Mouse (Mus musculus) C2C12 (cell line): ENCODE measurements at regions not wholly inside any gene's neighbourhood (a gene's known extent, or its start where the extent isn't known, plus 50 kb on each side); places are given as distances from the start of the nearest gene placed in this dataset.

Source experiments
- CTCF ChIP-seq: IDR thresholded peaks from one replicate; pipeline ENCODE4 v1.5.1; 2011; ENCODE audit not compliant: control insufficient read depth, insufficient read depth, insufficient read length
- MYOD1 ChIP-seq: IDR thresholded peaks from one replicate; pipeline ENCODE4 v1.6.1; 2011; ENCODE audit warnings: low read depth; ENCODE audit not compliant: control insufficient read depth, insufficient read length
- MYOG ChIP-seq: IDR thresholded peaks from one replicate; pipeline ENCODE4 v1.6.1; 2011; ENCODE audit not compliant: control insufficient read depth, insufficient read length; ENCODE audit errors: extremely low read depth
- USF1 ChIP-seq: IDR thresholded peaks from one replicate; pipeline ENCODE4 v1.6.1; 2011; ENCODE audit warnings: low read depth, mild to moderate bottlenecking, control low read depth, moderate library complexity

DNA sequence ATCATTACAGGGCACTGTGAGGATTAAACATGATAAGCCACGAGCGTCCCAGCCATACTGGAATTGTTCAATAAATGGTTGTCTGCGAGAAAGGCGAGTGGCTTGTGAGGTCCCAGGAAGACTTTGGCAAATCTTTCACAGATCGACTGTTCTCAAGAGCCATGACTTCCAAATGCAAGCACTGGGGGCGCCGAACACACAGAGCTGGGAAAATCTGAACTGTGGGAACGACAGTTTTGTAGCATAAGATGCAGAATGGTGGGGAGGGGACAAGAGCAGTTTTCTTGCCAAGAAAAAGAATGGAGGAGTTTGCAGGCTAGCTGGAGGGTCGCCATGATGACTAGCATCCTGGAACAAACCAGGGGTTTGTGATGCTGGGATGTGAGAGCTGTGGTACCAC lies 300.8 kb downstream of the Bcor start:
- TF ChIP-seq CTCF (no peak), MYOG (no peak), USF1 (no peak), MYOD1 (no peak)
